Mouse (Mus musculus) yolk sac, embryonic 10.5 days (tissue): ENCODE results near the gene Fmo6.

Experiments
- DNase-seq: peaks from one replicate; pipeline ENCODE4 v3.0.0-alpha.2; 2017; ENCODE audit warnings: low spot score

The Fmo6 gene

GRCm38 (mm10) chr1:162937415-162937814 is at the start of gene Fmo6:
Gene Fmo6 (minus strand): TSS chr1:162937515.
- DNase-seq: no peak

GRCm38 (mm10) chr1:162986777-162987176 is 49.5 kb upstream of the Fmo6 start:
- DNase-seq: no peak

- no peak for DNase-seq
Observed at GRCm38 (mm10) chr1:162986121-162986748, 48.9 kb upstream of the Fmo6 start.

GRCm38 (mm10) chr1:162984428-162984827 is 47.1 kb upstream of the Fmo6 start, which contains the start of gene Fmo3:
Gene Fmo3 (minus strand): TSS chr1:162984528.
- DNase-seq: no peak

GRCm38 (mm10) chr1:162963556-162963955 is 26.2 kb upstream of the Fmo6 start:
- no peak for DNase-seq

- no peak for DNase-seq
Observed at GRCm38 (mm10) chr1:162957422-162957821, 20.1 kb upstream of the Fmo6 start.

GRCm38 (mm10) chr1:162953079-162953478 is 15.8 kb upstream of the Fmo6 start:
- peak; percentile 3 for DNase-seq

GRCm38 (mm10) chr1:162949763-162950162 is 12.4 kb upstream of the Fmo6 start:
- no peak for DNase-seq

GRCm38 (mm10) chr1:162947934-162948333 is 10.6 kb upstream of the Fmo6 start:
- no peak for DNase-seq

- DNase-seq: peak; percentile 13
Observed at GRCm38 (mm10) chr1:162946837-162947558, 9.7 kb upstream of the Fmo6 start.

- no peak for DNase-seq
Observed at GRCm38 (mm10) chr1:162943700-162944099, 6.4 kb upstream of the Fmo6 start.

GRCm38 (mm10) chr1:162938696-162939351 is 1.5 kb upstream of the Fmo6 start:
- DNase-seq: no peak

- no peak for DNase-seq
Observed at GRCm38 (mm10) chr1:162937970-162938695, 818 bp upstream of the Fmo6 start.

GRCm38 (mm10) chr1:162934374-162935012 is 2.8 kb downstream of the Fmo6 start:
- no peak for DNase-seq

- no peak for DNase-seq
Observed at GRCm38 (mm10) chr1:162932386-162932785, 4.9 kb downstream of the Fmo6 start.

- no peak for DNase-seq
Observed at GRCm38 (mm10) chr1:162931880-162932279, 5.4 kb downstream of the Fmo6 start.

GRCm38 (mm10) chr1:162931310-162931875 is 5.9 kb downstream of the Fmo6 start:
- no peak for DNase-seq

GRCm38 (mm10) chr1:162930631-162931030 is 6.7 kb downstream of the Fmo6 start:
- DNase-seq: no peak

- DNase-seq: no peak
Observed at GRCm38 (mm10) chr1:162929146-162929545, 8.2 kb downstream of the Fmo6 start.

GRCm38 (mm10) chr1:162925121-162925520 is 12.2 kb downstream of the Fmo6 start:
- DNase-seq: no peak

- DNase-seq: no peak
Observed at GRCm38 (mm10) chr1:162916661-162917060, 20.7 kb downstream of the Fmo6 start.
